Mouse (Mus musculus): ENCODE measurements at regions not wholly inside any gene's neighbourhood (a gene's known extent, or its start where the extent isn't known, plus 50 kb on each side); places are given as distances from the start of the nearest gene placed in this dataset.
A peak's percentile ranks its signal among the peaks of the same experiment; 100 is the strongest.

GRCm38 (mm10) chr12:27076107-27076738, 266.2 kb downstream of the Sox11 start:
- WGBS = 78% methylated on average over 6 of the region's 6 CpGs
- H3K4me2 ChIP-seq (ENCODE audit: low read length) = no peak overlapping the region
- no peak for ATAC-seq (ENCODE audit: insufficient number of reproducible peaks, insufficient read depth, low FRiP score, low read depth)
- H3K36me3 ChIP-seq (ENCODE audit: control insufficient read depth, insufficient read depth, low read length) = no peaks in the 10 kb centered on the region
- H3K4me3 ChIP-seq (ENCODE audit: control insufficient read depth in 1 of 2, insufficient read depth in 1 of 2, low read depth in 1 of 2, low read length in 2 of 2) = no peak overlapping the region
- no peak overlapping the region for H3K27ac ChIP-seq (replicated peaks in 1 of 2; ENCODE audit: control insufficient read depth in 1 of 2, insufficient read depth in 1 of 2, low read depth in 2 of 2, low read length in 2 of 2)
- H3K9me3 ChIP-seq (ENCODE audit: control insufficient read depth, low read length) = no peaks in the 10 kb centered on the region
- H3K27me3 ChIP-seq (ENCODE audit: control insufficient read depth, insufficient read depth, low read length) = no peaks in the 10 kb centered on the region
- no peaks in the 10 kb centered on the region for H3K4me1 ChIP-seq (ENCODE audit: control insufficient read depth in 2 of 2, insufficient read depth in 2 of 2, low read length in 2 of 2)
- no peak overlapping the region for H3K9ac ChIP-seq (ENCODE audit: low read length)

DNA sequence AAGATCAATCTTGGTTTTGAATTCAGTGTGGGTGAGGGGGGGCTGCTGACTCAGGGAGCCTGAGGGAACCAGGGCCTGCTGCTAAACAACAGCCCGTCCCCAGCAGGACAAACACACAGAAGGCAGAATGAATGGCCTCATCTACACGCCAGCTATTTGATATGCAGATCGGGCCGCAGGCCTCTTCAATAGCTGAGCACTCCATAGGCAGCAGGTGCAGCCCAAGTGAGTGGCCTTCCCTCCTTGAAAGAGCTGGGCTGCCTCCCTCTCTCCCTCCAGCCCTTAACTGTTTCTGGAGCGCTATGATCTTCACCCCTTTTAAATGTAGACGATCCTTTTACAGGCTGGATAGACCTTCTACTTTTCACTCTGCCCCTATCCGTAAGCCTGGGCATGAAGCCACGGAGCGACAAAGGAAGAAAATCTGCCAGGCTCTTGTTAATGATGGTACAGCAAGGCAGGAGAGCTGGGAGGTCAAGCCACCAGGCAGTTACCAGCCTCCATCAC, 277.3 kb downstream of the Sox11 start:
- 63% methylated on average over 9 of the region's 9 CpGs for WGBS
- Histone ChIP-seq H3K4me3 (ENCODE audit: control insufficient read depth in 1 of 2, insufficient read depth in 1 of 2, low read depth in 1 of 2, low read length in 2 of 2) (no peak overlapping the region), H3K4me1 (ENCODE audit: control insufficient read depth in 2 of 2, insufficient read depth in 2 of 2, low read length in 2 of 2) (peaks cover 13 to 22% of the 10 kb centered on the region in 2 experiments), H3K9me3 (ENCODE audit: control insufficient read depth, low read length) (no peaks in the 10 kb centered on the region), H3K9ac (ENCODE audit: low read length) (no peak overlapping the region), H3K36me3 (ENCODE audit: control insufficient read depth, insufficient read depth, low read length) (no peaks in the 10 kb centered on the region), H3K27ac (replicated peaks in 1 of 2; ENCODE audit: control insufficient read depth in 1 of 2, insufficient read depth in 1 of 2, low read depth in 2 of 2, low read length in 2 of 2) (no peak overlapping the region), H3K27me3 (ENCODE audit: control insufficient read depth, insufficient read depth, low read length) (no peaks in the 10 kb centered on the region), H3K4me2 (ENCODE audit: low read length) (no peak overlapping the region)
- no peak for ATAC-seq (ENCODE audit: insufficient number of reproducible peaks, insufficient read depth, low FRiP score, low read depth)

DNA sequence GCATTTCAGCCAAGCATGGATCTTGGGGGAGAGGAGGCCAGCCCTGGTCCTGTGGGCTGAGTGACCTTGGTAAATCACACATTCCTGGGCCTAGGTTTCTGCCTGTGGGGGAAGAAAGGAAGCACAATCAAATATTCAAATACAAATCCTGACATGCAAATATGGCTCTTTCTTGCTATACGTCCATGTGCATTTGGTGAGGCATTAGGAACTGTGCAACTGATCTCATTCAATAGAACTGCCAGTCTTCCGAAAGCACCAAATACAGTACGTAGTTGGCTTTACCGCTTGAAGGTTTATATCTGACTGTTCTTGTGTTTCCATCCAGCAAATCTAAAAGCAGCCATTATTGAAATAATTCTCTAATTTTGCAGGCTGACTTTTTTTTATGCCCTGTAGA, 278.9 kb downstream of the Sox11 start:
- no peaks in the 10 kb centered on the region for H3K9me3 ChIP-seq (ENCODE audit: control insufficient read depth, low read length)
- H3K4me2 ChIP-seq (ENCODE audit: low read length) = no peak overlapping the region
- H3K27me3 ChIP-seq (ENCODE audit: control insufficient read depth, insufficient read depth, low read length) = no peaks in the 10 kb centered on the region
- H3K9ac ChIP-seq (ENCODE audit: low read length) = no peak overlapping the region
- WGBS = 94% methylated on average over 4 of the region's 4 CpGs
- H3K4me3 ChIP-seq (ENCODE audit: control insufficient read depth in 1 of 2, insufficient read depth in 1 of 2, low read depth in 1 of 2, low read length in 2 of 2) = no peak overlapping the region
- peaks cover 13 to 22% of the 10 kb centered on the region in 2 experiments for H3K4me1 ChIP-seq (ENCODE audit: control insufficient read depth in 2 of 2, insufficient read depth in 2 of 2, low read length in 2 of 2)
- no peaks in the 10 kb centered on the region for H3K36me3 ChIP-seq (ENCODE audit: control insufficient read depth, insufficient read depth, low read length)
- no peak for ATAC-seq (ENCODE audit: insufficient number of reproducible peaks, insufficient read depth, low FRiP score, low read depth)
- H3K27ac ChIP-seq (replicated peaks in 1 of 2; ENCODE audit: control insufficient read depth in 1 of 2, insufficient read depth in 1 of 2, low read depth in 2 of 2, low read length in 2 of 2) = no peak overlapping the region

DNA sequence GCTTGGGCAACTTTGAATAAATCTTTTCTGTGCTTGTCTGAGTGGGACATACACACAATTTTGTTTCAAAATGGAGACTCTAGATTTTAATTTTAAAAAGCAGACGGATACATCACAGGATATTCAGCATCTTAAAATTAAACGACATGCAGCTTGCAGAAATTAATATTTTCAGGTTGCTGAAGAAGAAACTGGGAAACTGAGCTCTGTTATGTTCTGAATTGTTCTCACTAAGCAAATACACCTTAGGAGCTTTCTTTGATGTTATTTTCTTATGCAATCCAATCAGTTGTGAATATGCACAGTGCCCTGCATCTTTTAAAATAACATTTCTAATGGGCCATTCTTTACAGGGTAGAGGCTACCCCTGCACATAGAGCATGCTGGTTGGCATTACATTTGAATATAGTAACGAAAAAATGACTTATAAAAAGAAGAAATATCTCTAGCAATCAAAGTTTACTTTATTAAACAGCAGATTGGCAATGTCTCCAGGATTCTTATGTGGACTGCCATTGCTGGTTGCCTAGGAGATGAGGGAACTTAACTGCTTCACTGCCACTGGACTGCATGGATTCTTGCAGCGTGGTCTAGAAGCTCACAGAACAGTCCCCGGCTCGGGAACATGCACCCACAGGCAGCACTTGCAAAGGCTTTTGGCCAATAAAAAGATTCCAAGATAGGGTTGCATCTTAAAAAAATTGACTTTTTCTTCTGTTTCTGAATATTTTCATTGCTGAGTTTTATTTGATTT, 279.7 kb downstream of the Sox11 start:
- no peak overlapping the region for H3K27ac ChIP-seq (replicated peaks in 1 of 2; ENCODE audit: control insufficient read depth in 1 of 2, insufficient read depth in 1 of 2, low read depth in 2 of 2, low read length in 2 of 2)
- no peaks in the 10 kb centered on the region for H3K27me3 ChIP-seq (ENCODE audit: control insufficient read depth, insufficient read depth, low read length)
- peak overlapping the region in 1 of 2 experiments; percentile 31; a peak in 2 of 4 replicates for H3K4me3 ChIP-seq (ENCODE audit: control insufficient read depth in 1 of 2, insufficient read depth in 1 of 2, low read depth in 1 of 2, low read length in 2 of 2)
- H3K9ac ChIP-seq (ENCODE audit: low read length) = peak overlapping the region; percentile 69
- ATAC-seq (ENCODE audit: insufficient number of reproducible peaks, insufficient read depth, low FRiP score, low read depth) = no peak
- peaks cover 13 to 22% of the 10 kb centered on the region in 2 experiments for H3K4me1 ChIP-seq (ENCODE audit: control insufficient read depth in 2 of 2, insufficient read depth in 2 of 2, low read length in 2 of 2)
- no peaks in the 10 kb centered on the region for H3K36me3 ChIP-seq (ENCODE audit: control insufficient read depth, insufficient read depth, low read length)
- H3K4me2 ChIP-seq (ENCODE audit: low read length) = peak overlapping the region; percentile 65
- no peaks in the 10 kb centered on the region for H3K9me3 ChIP-seq (ENCODE audit: control insufficient read depth, low read length)
- WGBS = 83% methylated on average over 6 of the region's 6 CpGs

DNA sequence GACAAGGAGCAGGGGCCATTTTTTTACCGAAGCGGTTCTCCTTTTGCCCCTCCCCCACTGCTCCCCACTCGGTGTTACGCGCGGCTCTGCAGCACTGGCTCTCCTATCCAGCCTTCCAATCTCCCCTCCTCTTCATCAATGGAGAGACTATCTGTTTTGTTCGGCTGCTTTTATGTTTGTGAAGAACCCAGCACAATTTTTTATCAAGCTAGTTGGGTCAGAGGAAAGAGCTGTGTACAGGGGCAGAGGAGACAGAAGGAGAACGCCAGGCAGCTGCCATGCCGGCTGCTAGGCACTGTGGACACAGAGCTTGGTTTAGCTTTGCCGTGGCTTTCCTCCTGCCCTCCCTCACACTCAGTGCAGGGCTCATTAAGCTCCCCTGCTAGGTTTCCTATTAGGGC, 280.3 kb downstream of the Sox11 start:
- no peak for ATAC-seq (ENCODE audit: insufficient number of reproducible peaks, insufficient read depth, low FRiP score, low read depth)
- Histone ChIP-seq H3K4me1 (ENCODE audit: control insufficient read depth in 2 of 2, insufficient read depth in 2 of 2, low read length in 2 of 2) (peaks cover 13 to 22% of the 10 kb centered on the region in 2 experiments), H3K9ac (ENCODE audit: low read length) (peak overlapping the region; percentile 69), H3K27me3 (ENCODE audit: control insufficient read depth, insufficient read depth, low read length) (no peaks in the 10 kb centered on the region), H3K4me3 (ENCODE audit: control insufficient read depth in 1 of 2, insufficient read depth in 1 of 2, low read depth in 1 of 2, low read length in 2 of 2) (peak overlapping the region; percentile 31 to 42), H3K27ac (replicated peaks in 1 of 2; ENCODE audit: control insufficient read depth in 1 of 2, insufficient read depth in 1 of 2, low read depth in 2 of 2, low read length in 2 of 2) (no peak overlapping the region), H3K36me3 (ENCODE audit: control insufficient read depth, insufficient read depth, low read length) (no peaks in the 10 kb centered on the region), H3K9me3 (ENCODE audit: control insufficient read depth, low read length) (no peaks in the 10 kb centered on the region), H3K4me2 (ENCODE audit: low read length) (peak overlapping the region; percentile 65)
- 2% methylated on average over 10 of the region's 10 CpGs for WGBS

- WGBS = 12% methylated on average over 17 of the region's 17 CpGs
- H3K36me3 ChIP-seq (ENCODE audit: control insufficient read depth, insufficient read depth, low read length) = no peaks in the 10 kb centered on the region
- peak overlapping the region; percentile 69; the same call in 1 of the 2 replicates for H3K9ac ChIP-seq (ENCODE audit: low read length)
- ATAC-seq (ENCODE audit: insufficient number of reproducible peaks, insufficient read depth, low FRiP score, low read depth) = no peak; the same call in 1 of the 2 replicates
- H3K4me2 ChIP-seq (ENCODE audit: low read length) = peak overlapping the region; percentile 65
- H3K4me1 ChIP-seq (ENCODE audit: control insufficient read depth in 2 of 2, insufficient read depth in 2 of 2, low read length in 2 of 2) = peaks cover 9 to 22% of the 10 kb centered on the region in 2 experiments
- peak overlapping the region in 1 of 2 experiments; percentile 24; a peak in 1 of 4 replicates for H3K27ac ChIP-seq (replicated peaks in 1 of 2; ENCODE audit: control insufficient read depth in 1 of 2, insufficient read depth in 1 of 2, low read depth in 2 of 2, low read length in 2 of 2)
- no peaks in the 10 kb centered on the region for H3K27me3 ChIP-seq (ENCODE audit: control insufficient read depth, insufficient read depth, low read length)
- peak overlapping the region in 1 of 2 experiments; percentile 31; a peak in 2 of 4 replicates for H3K4me3 ChIP-seq (ENCODE audit: control insufficient read depth in 1 of 2, insufficient read depth in 1 of 2, low read depth in 1 of 2, low read length in 2 of 2)
- no peaks in the 10 kb centered on the region for H3K9me3 ChIP-seq (ENCODE audit: control insufficient read depth, low read length)
Observed at GRCm38 (mm10) chr12:27060899-27061762, 281.2 kb downstream of the Sox11 start.

- Histone ChIP-seq H3K27me3 (ENCODE audit: control insufficient read depth, insufficient read depth, low read length) (no peaks in the 10 kb centered on the region), H3K36me3 (ENCODE audit: control insufficient read depth, insufficient read depth, low read length) (no peaks in the 10 kb centered on the region), H3K27ac (replicated peaks in 1 of 2; ENCODE audit: control insufficient read depth in 1 of 2, insufficient read depth in 1 of 2, low read depth in 2 of 2, low read length in 2 of 2) (no peak overlapping the region), H3K4me2 (ENCODE audit: low read length) (peak overlapping the region; percentile 65; the same call in 1 of the 2 replicates), H3K9ac (ENCODE audit: low read length) (no peak overlapping the region), H3K4me3 (ENCODE audit: control insufficient read depth in 1 of 2, insufficient read depth in 1 of 2, low read depth in 1 of 2, low read length in 2 of 2) (no peak overlapping the region), H3K4me1 (ENCODE audit: control insufficient read depth in 2 of 2, insufficient read depth in 2 of 2, low read length in 2 of 2) (peaks cover 9 to 22% of the 10 kb centered on the region in 2 experiments), H3K9me3 (ENCODE audit: control insufficient read depth, low read length) (no peaks in the 10 kb centered on the region)
- 21% methylated on average over 4 of the region's 4 CpGs for WGBS
- no peak for ATAC-seq (ENCODE audit: insufficient number of reproducible peaks, insufficient read depth, low FRiP score, low read depth)
Observed at GRCm38 (mm10) chr12:27059885-27060284, 282.5 kb downstream of the Sox11 start.
